Mouse (Mus musculus) embryonic facial prominence, embryonic 11.5 days (tissue): Measurements from ENCODE around the gene Lgals3bp. TPM values are rescaled to one million over a fixed set of nuclear protein-coding genes. Genes with fewer than 3 reads are reported as not detected.

Source experiments
- ATAC-seq: fragments of 200-750 bp; cut with Nextera tagmentation; replicated peaks from 2 replicates; pipeline ENCODE4 v1.8.0; 2017; ENCODE audit warnings: low read depth; ENCODE audit not compliant: insufficient number of reproducible peaks, low FRiP score, low TSS enrichment
- DNase-seq: peaks from one replicate; pipeline ENCODE4 v3.0.0-alpha.2; 2015; ENCODE audit warnings: low spot score
- H3K27ac ChIP-seq: fragments of 300-500 bp; sonication (generic); replicated peaks from 2 replicates; pipeline ENCODE4 v1.5.1; 2014; ENCODE audit warnings: mild to moderate bottlenecking, low read depth, low read length, control low read depth
- H3K27me3 ChIP-seq: fragments of 300-500 bp; sonication (generic); 2 replicates; pipeline ENCODE4 v1.6.1; 2014; ENCODE audit warnings: mild to moderate bottlenecking, low read length, moderate library complexity, mixed read lengths; ENCODE audit not compliant: control insufficient read depth, insufficient read depth
- H3K36me3 ChIP-seq: fragments of 300-500 bp; sonication (generic); replicated peaks from 2 replicates; pipeline ENCODE4 v1.6.1; 2014; ENCODE audit warnings: low read depth, mild to moderate bottlenecking, low read length, moderate library complexity, mixed read lengths; ENCODE audit not compliant: control insufficient read depth, insufficient read depth
- H3K4me1 ChIP-seq: fragments of 300-500 bp; sonication (generic); 2 replicates; pipeline ENCODE4 v1.6.1; 2014; ENCODE audit warnings: low read length, mixed read lengths; ENCODE audit not compliant: control insufficient read depth, insufficient read depth
- H3K4me2 ChIP-seq: fragments of 300-500 bp; sonication (generic); 2 replicates; pipeline ENCODE4 v1.6.1; 2014; ENCODE audit warnings: low read depth, mild to moderate bottlenecking, control low read depth, low read length, moderate library complexity
- H3K4me3 ChIP-seq: fragments of 300-500 bp; sonication (generic); 2 replicates; pipeline ENCODE4 v1.5.1; 2014; ENCODE audit warnings: low read depth, low read length, control low read depth
- H3K9ac ChIP-seq: fragments of 300-500 bp; sonication (generic); replicated peaks from 2 replicates; pipeline ENCODE4 v1.6.1; 2014; ENCODE audit warnings: mild to moderate bottlenecking, control low read depth, low read length
- H3K9me3 ChIP-seq: fragments of 300-500 bp; sonication (generic); replicated peaks from 2 replicates; pipeline ENCODE4 v1.6.1; 2016; ENCODE audit warnings: mild to moderate bottlenecking, low read length, inconsistent platforms, mixed read lengths; ENCODE audit not compliant: control insufficient read depth
- WGBS: fragments of 180-500 bp; shearing (Covaris S2); extraction: QIAGEN DNeasy Blood & Tissue Kit; methylation state at CpG from one replicate; pipeline ENCODE4 v1.1.7; 2014; 5-methylcytosine and 5-hydroxymethylcytosine counted together
- polyA plus RNA-seq: library from polyadenylated mRNA; unstranded; fragments of >200 nt; fragmentation: Nextera tagmentation; extraction: Ambion mirVana; gene quantifications from 2 replicates; pipeline ENCODE4 v1.2.1, GENCODE M21; 2014

Gene Lgals3bp
- polyA plus RNA-seq, 1 experiment from 2014 or later, result 1.0 TPM

- no peaks in the 10 kb centered on the region for H3K36me3 ChIP-seq
- no peak overlapping the region for H3K4me2 ChIP-seq
- no peaks in the 10 kb centered on the region for H3K27me3 ChIP-seq
- DNase-seq (peak; percentile 30), ATAC-seq (no peak)
- H3K27ac ChIP-seq, result no peak overlapping the region
- WGBS, result 65% methylated on average over 4 of the region's 4 CpGs
- no peaks in the 10 kb centered on the region for H3K4me1 ChIP-seq
- no peak overlapping the region for H3K4me3 ChIP-seq
- no peak overlapping the region for H3K9ac ChIP-seq
- no peaks in the 10 kb centered on the region for H3K9me3 ChIP-seq
These were observed 56.2 kb downstream of the Lgals3bp start for GRCm38 (mm10) chr11:118345693-118346092.

- H3K27me3 ChIP-seq, result no peaks in the 10 kb centered on the region
- no peak overlapping the region for H3K4me2 ChIP-seq
- no peak overlapping the region for H3K27ac ChIP-seq
- no peak for ATAC-seq
- H3K9ac ChIP-seq, result no peak overlapping the region
- no peak overlapping the region for H3K4me3 ChIP-seq
- DNase-seq, result no peak
- no peaks in the 10 kb centered on the region for H3K36me3 ChIP-seq
- no peaks in the 10 kb centered on the region for H3K4me1 ChIP-seq
- H3K9me3 ChIP-seq, result no peaks in the 10 kb centered on the region
- 68% methylated on average over 2 of the region's 2 CpGs for WGBS
These were observed 58.3 kb downstream of the Lgals3bp start for GRCm38 (mm10) chr11:118343629-118344028.

Other genes starting within 250 kb of the Lgals3bp start
- 10.3 and 11.4 TPM in 2 replicates for gene Cyth1, start 153.5 kb downstream of the Lgals3bp start, polyA plus RNA-seq
- 8.1 and 10.4 TPM in 2 replicates for gene Usp36, start 111.8 kb downstream of the Lgals3bp start, polyA plus RNA-seq
- 0.21 and 0.76 TPM in 2 replicates for gene Cep295nl, start 59.6 kb downstream of the Lgals3bp start, polyA plus RNA-seq
- gene Timp2, start 46.4 kb downstream of the Lgals3bp start, polyA plus RNA-seq, result 73.2 and 75.7 TPM in 2 replicates
- 19.5 and 23.2 TPM in 2 replicates for gene Cant1, start 17.0 kb upstream of the Lgals3bp start, polyA plus RNA-seq
- 5.0 and 5.2 TPM in 2 replicates for gene C1qtnf1, start 26.1 kb upstream of the Lgals3bp start, polyA plus RNA-seq
- 5.0 and 5.9 TPM in 2 replicates for gene Engase, start 74.7 kb upstream of the Lgals3bp start, polyA plus RNA-seq